Mouse (Mus musculus) lung, postnatal 14 days (tissue): ENCODE results near the gene Znrd1as.
"Not testable (repeated sequence)": the region's sequence is repeated elsewhere in the genome, so short reads cannot be mapped to it uniquely, and the experiment has no call there.

Experiments used
- DNase-seq: peaks from one replicate; pipeline ENCODE4 v3.0.0; 2021

Gene Znrd1as

DNA sequence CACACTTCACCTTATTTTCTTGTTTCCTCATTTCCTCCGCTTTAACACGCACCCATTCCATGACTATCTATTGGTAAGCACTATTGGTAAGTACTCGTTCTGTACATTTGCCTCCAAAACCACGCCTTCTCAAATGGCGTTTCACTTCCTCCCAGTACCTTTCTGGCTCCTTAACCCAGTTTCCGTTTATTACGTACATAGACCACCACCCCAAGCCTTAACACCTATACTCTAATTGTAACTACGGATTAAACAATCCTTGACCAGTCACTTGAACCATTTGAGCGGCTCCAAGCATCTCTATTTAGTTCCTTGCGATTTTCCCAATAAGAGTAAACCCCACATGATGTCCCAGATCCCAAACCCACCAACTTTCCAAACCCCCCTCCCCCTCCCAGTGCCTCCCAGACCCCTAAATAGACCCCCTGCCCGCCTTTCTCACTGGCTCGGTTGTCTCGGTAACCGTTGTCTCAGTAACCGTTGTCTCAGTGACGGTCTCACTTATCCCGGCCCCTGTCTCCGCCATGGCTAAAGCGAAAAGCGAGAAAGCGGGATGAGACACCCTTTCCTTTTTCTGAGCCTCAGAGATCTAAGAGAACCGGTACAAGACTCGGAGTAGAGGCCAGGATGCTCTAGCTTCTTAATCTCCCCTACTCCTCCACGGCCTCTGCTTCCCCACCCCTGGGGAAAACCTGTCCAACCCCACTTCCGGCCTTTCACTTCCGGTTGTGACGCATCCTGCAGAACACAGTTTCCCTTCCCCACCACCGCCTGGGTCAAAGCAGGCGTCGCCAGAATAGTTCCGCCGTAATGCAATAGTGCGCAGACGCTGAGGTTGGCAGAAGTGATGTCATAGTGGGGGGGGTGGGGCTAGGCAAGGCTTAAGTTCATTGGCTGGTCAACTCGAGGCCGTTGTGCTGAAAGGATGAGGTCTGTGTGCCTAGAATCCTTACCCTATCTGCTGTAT is 7.1 kb upstream of the Znrd1as start, which contains the start of gene Ppp1r11:
TSS of gene Ppp1r11 (minus strand) at position 761 of the 967 bp plus-strand sequence.
- DNase-seq: peak; percentile 96

DNA sequence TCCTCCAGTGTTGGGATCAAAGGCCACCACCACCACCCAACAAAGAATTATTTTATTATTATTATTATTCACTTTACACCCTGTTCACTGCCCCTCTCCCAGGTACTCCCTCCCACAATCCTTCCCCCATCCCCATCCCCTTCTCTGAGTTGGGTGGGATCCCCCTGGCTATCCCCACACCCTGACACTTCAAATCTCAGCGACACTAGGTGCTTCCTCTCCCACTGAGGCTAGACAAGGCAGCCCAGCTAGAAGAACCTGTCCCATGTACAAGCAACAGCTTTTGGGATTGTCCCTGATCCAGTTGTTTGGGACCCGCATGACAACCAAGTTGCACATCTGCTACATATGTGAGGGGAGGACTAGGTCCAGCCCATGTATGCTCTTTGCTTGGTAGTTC is 5.8 kb upstream of the Znrd1as start:
- DNase-seq: no peak

DNA sequence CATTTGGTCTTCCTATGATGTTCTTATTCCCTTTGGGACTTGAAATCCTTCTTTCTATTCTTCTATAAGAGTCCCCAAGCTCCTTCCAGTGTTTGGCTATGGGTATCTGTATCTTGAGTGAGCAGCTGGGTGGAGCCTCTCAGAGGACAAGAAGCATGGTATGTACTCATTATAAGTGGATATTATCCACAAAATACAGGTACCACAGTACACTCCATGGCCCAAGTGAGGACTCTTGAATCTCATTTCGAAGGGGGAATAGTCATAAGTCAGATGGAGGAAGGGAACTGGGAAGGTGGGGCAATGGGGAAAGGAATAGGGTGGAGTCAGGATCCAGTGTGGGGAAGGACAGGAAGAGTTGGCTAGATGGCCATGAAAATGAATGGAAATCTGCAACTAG is 5.3 kb upstream of the Znrd1as start:
- no peak for DNase-seq

DNA sequence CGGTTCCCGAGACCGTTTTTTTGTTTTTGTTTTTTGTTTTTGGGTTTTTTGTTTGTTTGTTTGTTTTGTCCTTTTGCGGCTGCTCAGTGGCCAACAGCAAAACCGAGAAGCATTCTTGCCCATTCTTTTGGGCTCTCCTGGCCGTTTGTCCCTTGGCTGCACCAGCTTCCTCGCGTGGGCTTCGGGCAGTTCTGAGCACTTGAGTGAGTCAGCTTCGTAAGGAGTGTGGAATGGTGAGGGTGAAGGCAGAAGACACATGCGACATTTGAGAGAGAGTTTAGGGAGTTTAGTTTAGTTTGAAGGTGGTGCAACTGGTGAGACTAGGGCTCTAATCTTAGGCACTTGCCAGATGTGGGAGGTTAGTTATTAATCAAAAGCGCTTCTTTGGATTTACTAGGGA is 492 bp downstream of the Znrd1as start:
- DNase-seq: no peak

DNA sequence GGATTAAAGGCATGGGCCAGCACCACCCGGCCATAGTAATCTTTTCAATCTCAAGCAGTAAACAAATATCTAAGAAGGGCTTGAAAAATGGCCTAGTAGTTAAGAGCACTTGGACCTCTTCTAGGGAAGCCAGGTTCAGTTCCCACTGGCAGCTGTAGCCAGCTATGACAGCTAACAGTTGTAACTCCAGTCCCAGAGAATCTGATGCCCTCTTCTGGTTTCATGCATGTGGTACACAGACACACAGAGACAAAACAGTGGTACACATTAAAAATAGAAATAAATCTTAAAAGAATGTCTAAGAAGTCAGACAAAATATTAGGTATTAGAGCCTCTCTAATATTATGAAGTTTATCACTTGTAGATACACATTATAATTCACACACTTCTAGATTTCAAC is 2.7 kb downstream of the Znrd1as start:
- no peak for DNase-seq

DNA sequence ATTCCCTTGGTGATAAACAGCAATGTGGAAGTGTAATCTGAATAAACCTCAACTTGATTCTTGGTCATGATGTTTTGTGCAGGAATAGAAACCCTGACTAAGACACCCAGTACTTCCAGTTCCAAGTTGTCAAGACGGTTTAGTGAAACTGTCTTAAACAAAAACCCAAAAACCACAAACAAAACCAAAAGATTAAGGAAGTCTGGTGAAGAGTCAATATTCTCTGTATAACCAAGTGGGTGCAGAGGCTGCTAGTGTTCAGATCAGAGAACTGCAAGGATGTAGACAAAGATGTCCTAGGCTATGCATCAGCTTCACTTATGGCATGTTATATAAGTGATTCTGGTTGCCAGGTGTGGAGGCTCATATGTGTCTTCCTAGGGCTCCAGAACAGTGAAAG is 8.5 kb downstream of the Znrd1as start:
- no peak for DNase-seq

DNA sequence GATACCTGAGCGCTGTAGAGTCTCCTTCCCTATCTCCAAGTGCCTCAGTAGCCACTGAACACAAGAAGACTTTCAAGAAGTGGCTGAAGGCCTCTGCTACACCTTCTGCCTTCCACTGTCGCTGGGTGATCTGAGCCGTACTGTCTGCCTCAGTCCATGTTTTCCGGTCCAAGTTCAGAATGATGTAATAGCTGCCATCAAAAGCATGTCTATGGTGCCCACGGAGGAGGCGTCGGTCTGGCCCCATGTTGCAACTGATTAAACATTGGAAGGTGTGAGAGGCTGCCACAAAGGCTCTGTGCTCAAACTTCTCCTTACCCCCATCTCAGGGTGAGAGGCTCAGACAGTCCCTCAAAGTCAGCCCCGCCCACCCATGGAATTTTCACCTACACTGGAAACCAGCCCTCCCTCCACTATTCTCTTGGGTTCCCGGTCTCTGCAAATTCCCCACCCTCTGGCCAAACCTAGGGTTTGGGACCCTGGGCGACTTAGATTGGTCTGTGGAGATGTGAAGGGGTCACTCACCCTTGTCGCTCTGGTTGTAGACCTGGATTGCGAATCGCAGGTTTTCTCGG is 12.0 kb downstream of the Znrd1as start:
- no peak for DNase-seq

DNA sequence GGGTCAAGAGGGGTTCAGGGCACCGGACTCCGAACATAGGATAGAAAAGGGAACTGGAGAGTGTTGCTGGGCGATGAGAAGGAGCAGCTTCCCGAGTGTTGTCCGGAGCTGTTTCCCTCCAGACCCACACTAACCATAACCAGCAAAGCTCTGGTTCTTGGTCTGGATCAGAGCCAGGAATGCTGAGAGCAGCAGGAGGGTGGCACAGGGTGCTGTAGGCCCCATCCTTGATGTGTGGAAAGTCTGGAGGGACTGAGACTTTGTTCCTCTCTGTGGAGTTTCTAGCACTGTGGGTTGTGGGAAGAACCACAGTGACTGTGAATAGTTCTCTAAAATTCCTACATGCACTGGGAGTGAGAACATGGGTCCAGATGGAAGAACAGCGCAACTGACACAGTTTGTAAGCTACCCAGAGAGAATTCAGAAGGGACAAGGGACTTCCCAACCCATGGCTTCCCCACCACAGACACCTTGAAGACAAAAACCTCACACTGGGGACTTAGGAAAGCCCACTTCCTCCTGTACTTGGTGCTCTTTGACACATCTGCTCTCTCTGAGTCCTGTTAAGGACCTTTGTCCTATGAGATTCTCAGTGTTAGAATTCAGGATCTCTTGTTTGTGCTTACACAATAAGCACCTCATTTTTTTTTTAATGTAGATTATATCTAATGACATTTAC is 12.9 kb downstream of the Znrd1as start:
- no peak for DNase-seq

DNA sequence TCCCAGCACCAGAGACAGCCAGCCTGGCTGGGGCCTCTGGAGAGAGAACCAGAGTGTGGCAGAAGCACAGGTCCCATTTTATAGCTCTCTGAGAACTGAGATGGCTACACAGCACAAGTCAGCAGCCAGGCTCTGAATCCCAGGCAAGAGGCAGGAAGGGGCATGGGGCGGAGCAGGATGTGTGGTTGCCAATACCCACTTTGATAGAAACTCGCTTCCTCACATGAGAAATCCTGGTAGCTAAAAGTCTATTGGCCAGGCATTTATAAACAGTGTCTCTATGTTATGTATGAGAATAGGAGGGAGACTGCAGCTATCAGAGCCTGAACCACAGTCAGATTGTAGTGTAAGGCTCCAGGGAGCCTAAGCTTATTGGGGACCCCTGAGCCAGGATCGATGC is 14.4 kb downstream of the Znrd1as start:
- no peak for DNase-seq

DNA sequence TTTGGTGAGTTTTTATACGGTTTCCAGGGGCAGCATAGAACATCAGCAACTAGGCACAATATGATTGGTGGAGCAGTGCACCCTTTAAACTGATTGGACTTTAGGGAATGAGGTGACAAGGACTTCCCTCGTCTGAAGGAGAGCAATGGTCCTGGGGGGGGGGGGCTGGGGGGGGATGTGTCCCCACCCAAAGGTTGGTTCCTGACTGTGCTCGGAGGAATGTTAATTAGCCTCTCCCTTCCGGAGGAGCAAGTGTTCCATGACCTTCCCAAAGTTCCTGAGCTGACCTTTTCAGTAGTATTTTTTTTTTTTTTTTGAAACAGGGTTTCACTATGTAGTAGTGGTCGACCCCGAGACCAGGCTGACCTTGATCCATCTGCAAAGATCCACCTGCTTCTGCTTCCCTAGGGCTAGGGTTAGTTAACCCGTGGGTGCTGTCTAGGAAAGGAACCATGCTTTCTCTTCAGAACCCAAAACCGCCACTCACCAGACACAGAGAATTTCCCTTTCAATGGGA is 14.9 kb downstream of the Znrd1as start:
- no peak for DNase-seq

DNA sequence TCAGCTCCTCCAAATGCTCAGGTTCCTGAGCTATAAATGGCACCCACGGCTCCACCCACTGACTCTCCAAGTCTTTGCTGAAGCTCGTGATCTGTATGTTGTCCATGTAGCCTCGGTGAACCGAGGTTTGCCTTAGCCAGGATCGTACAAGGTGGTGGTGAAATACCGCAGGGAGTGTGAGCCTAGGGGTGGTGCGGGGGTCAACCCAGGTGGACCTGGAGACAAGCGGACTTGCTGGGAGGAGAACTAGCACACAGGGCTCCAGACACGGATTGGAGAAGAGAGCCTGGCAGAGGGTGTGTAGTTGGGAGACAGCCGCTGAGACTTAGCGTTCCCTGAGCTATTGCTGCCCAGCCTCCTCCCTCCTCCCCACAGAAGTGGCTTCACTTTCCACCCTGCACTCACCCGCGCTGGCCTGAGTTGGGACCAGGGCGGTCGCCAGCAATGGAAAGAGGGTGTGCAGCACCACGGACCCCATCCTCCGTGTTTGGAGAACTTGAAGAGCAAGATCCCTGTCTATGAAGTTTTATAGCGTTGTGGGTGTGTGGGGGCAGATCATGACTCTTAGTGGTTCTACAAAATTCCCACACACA is 22.9 kb downstream of the Znrd1as start, which contains the start of gene 2410137M14Rik:
TSS of gene 2410137M14Rik (minus strand) at position 17 of the 593 bp plus-strand sequence.
- DNase-seq: peak; percentile 18

DNA sequence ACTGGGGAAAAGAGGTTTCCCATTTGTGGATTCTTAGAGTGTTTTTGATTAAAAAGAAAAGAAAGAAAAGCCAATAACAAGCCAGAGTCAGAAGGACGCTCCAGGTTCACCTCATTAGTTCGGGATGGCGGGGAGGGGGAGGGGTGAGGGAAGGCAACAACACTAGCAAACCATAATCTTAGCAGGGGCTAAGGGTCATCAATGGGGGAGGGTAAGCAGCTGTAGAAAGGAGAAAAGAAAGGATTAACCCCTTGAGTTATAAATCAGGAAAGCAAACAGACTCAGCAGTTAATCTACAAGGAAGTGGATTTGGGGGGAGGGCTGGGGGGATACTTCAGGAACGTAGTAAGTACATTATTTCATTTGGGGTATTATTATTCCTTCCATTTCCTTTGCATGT is 23.5 kb downstream of the Znrd1as start:
- no peak for DNase-seq

DNA sequence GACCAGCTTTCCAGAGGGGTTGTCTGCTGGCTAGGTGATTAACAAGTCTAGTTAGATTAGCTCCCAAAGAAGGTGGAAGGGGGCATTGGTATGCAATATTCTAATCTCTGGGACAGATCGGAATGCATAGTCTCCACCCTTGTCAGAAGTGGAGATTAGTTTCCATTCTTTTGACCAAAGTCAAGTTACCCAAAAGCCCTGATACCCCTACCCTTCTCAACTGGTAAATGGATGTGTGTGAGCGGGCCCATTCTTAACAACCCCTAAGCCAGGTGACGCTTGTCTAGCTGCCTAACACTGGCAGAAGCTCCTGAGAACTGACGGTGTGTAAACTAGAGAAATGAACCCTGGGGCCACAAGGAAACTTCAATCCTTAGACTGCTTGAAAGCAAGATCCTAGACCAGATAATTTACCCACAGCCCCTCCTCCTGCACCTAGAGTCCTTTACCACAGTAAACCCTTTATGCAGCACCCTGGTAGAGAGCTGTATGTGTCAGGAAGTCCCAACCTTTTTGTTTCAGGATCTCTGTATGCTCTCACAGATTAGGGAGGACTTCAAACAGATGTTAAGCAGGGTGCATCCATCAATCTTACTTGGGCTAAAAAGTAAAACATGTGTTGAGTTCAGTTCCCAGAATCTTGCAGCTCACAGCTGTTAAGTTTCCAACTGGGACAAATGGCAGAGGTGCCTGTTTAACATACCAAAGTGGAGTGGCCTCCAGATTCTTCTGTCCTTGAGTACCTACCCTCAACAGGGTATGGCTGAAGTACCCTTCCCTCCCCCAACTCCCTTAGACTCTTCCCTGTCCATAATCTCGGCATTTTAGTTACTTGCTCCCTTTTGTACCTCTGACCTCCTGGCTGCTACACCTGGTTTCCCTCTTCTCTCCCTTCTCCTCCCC is 24.1 kb downstream of the Znrd1as start:
- DNase-seq: no peak

DNA sequence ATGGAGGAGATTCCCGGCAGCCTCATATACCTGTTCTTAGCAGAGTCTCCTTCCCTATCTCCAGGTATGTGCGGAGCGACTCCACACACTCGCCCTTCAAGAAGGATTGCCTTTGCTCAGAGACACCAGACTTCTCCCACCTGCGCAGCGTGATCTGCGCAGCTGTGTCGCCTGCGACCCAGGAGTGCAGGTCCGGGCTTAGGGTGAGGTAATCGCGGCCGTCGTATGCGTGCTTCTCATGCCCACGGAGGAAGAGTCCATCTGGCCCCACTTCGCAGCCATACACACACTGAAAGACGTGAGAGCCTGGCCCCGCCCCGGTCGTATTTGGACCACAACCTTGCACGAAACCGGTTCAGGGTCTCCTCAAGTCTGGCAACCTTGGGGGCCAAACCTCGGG is 30.1 kb downstream of the Znrd1as start:
- no peak for DNase-seq

DNA sequence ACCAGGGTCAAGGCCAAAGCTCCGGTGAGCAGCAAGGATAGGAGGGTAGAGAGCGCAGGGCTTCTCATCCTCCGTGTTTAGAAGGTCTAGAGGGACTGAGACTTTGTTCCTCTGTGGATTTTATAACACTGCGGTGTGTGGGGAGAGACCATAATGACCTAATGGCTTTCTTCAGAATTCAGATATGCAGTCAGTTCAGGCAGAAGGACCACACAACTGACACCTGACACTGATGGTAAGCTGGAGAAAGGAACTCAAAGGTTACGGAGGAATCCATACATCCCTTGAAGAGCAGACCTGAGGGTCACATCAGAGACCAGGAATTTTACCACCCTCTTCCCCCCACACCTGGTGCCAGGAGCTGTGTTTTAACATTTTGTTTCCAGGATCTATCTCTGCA is 31.0 kb downstream of the Znrd1as start, which contains the start of gene H2-M5:
TSS of gene H2-M5 (minus strand) at position 101 of the 400 bp plus-strand sequence.
- no peak for DNase-seq

DNA sequence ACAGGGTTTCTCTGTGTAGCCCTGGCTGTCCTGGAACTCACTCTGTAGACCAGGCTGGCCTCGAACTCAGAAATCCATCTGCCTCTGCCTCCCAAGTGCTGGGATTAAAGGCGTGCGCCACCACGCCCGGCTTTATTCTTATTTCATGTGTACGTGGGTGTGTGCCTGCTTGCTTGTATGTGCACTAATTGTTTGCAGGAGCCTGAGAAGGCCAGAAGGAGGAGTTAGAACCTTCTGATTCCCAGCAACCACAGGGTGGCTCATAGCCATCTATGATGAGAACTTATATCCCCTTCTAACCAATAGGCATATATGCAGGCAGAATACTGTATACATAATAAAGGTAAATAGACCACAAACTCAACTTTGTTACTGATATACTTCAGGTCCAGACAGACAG is 32.2 kb downstream of the Znrd1as start:
- not testable (repeated sequence) for DNase-seq

DNA sequence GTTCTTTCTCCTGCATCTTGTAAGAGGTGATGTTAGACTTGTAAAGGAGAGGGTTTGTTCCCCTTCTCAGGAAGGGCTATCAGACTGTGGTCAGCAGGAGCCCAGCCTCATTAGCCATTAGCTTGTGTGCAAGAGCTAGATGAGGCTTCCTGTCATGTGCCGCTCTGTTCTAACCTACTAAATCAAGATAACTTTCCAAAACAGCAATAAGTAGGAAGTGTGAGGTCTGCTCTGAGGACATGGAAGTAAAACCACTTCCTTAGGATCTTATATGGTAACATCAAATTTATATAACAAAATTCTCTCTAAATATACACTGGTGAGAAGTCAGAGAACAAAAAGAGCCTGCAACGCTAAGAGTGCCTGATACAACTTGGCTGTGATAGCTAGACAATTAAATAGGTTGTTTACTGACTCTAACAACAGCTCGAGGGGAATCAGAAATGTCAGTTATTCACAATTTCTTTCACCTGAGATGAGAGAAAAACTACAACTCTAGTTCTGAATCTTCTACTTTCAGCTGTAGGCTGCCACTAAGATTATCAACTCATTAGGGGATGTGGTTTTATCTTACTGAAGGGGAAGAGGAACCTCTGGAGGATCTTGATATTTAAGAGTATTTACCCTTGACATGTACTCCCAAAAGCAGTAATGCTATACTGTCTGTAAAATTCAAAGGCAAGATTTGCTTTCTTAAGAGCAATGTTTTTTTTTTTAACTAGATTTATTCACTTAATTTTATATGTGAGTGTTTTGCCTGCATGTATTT is 34.1 kb downstream of the Znrd1as start:
- no peak for DNase-seq

DNA sequence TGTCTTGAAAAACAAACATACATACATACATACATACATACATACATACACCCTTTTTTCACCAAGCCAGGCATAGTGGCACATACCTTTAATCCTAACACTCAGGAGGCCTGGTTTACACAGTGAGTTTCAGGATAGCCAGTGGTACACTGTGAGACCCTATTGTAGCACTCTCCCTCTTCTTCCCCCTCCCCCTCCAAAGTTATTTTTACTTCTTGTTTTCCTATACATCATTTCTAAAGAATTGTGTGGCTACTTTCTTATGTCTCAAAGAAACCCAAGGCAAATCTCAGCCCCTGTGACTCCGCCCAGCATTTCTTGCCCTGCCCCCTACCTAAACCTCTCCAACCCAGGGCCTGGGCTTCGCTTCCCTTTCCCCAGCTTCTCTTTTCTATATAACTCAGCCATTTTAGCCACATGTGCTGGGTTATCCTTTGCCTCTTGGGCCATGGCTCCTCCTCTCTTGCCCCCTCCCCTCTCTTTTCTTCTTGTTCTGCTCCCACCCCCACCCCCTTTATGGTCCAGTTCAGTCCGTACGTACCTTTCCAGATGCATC is 35.5 kb downstream of the Znrd1as start:
- no peak for DNase-seq

DNA sequence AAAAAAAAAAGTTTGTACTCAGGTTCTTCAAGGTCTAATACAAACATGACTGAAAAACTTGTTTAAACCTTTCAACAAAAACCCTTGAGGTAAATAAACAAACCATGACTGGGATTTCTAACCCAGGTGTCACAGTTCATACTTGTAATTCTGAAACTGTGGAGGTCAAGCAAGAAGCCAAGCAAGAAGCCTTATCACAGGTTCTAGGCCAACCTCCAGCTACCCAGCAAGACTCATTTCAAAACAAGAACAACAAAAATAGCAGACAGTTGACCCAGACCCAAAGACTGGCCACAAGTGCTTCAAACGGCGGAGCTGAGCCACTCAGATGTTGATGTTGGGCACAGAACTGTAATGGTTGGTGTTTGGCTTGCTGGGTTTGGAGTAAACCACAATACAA is 36.1 kb downstream of the Znrd1as start:
- DNase-seq: no peak

DNA sequence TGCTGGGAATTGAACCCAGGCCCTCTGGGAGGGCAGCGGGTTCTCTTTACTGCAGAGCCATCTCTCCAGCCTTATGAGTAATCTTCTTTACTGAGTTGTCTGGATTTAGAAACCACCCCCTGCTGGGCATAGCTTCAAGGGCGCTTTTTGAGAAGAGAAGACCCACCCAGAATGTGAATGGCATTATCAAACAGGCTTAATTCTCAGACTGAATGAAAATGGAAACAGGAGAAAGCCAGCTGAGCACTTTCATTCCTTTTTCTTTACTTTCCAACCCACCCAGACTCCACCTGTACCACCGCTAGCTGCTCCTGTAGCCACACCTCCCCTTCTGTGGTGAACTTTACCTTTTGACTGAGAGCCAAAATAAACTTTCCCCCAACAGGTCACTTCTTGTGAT is 37.1 kb downstream of the Znrd1as start:
- no peak for DNase-seq
